Mouse (Mus musculus): ENCODE data around the gene Htra2. TPM values are rescaled to one million over a fixed set of nuclear protein-coding genes. Genes with fewer than 3 reads are reported as not detected.

Gene Htra2
- total RNA-seq, 4 experiments from 2014 or later, result 50.7 to 69.4 (median 61.0) TPM

DNA sequence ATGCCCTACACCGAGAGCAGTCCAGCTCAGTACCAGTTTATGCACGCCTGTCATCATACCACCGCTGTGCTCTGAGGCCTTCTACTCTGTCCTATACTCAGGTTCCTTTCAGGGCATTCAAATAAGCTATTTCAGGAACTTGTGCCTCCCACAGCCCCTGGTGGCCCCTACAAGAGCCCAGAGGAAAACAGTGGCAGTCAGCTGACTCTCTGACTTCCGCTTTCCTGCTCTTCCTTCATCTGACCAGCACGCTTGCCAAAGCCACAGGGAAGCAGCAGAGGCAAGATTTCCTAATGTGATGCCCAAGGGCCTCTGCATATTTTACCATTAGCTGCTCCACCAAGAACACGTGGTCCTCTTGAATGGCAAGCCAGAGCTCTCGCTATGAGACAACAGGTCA, 50.2 kb downstream of the Htra2 start:
- no peak for DNase-seq

DNA sequence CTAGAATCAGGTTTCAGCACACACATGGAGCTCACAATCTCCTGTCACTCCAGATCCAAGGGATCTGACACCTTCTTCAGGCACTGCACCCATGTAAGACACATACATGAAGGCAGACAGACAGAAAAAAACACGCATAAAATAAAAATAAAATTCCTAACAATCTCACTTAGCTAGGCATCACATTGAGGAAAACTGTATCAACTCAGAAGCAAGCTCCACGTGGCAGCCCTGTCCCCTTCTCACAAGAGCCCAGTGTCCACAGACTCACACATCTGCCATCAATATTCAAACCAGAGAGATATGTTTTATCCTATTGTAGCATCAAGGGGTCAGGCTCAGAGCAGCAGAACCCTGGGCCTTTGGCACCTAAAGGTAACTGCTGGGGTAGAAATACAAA, 50.8 kb downstream of the Htra2 start:
- DNase-seq, result no peak

DNA sequence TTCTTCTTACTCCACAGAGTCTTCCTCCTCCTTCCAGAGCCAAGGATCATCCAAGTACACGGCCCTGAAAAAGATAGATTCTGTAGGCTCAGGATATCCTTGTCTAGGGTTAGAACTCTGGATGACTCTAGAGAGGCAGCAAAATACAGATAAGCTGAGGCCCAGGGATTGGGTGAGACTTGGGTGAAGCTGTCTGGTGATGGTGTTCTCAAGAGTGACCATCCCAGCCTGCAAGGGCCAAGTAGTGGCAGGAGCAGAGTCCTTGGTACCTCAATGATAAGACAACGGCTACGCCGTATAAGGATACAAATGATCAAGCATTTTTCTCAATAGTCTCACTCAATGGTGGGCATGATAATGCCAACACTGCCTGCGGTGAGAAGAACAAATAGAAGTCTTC, 51.2 kb downstream of the Htra2 start:
- no peak for DNase-seq

DNA sequence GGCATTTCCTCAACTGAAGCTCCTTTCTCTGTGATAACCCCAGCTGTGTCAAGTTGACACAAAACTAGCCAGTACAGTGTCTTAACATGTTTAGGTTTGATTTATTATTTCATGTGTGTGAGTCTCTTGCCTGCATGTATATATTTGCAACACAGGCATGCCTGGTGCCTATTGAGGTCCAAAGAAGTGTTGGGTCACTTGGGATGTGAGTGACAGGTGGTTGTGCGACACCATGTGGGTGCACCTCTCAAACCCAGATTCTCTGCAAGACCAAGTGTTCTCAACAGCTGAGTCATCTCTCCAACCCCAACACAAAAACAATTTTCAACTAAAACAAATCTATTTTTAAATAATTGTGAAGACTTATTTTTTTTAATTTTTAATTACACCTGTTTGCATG, 52.0 kb downstream of the Htra2 start:
- DNase-seq, result no peak

Small RNA genes lying within 50 kb of the gene (microRNA-seq; reads per million reads assigned to microRNA genes)
- gene Mir3470a (0 reads per million in 2 experiments), gene Mir7040 (0 to 0.17 reads per million in 2 experiments)

Other genes with a start within 250 kb of the Htra2 start
- gene Sema4f, start 115.5 kb downstream of the Htra2 start, total RNA-seq (2022), result 1 to 10 TPM in 3 of 4 experiments, under 1 TPM in 1; 0.96 to 2.5 (median 1.4) TPM
- gene M1ap, start 108.4 kb downstream of the Htra2 start, total RNA-seq (2022), result not detected
- gene Dok1, start 21.8 kb downstream of the Htra2 start, total RNA-seq (2022), result 10 to 100 TPM; 12.7 to 13.8 (median 13.4) TPM
- 1 to 10 TPM; 2.2 to 4.8 (median 4.1) TPM for gene Loxl3, start 21.1 kb downstream of the Htra2 start, total RNA-seq (2022)
- 100 to 1,000 TPM; 184 to 207 (median 192) TPM for gene Aup1, start 752 bp downstream of the Htra2 start, total RNA-seq (2022)
- gene Dqx1, start 2.6 kb upstream of the Htra2 start, total RNA-seq (2022), result 1 to 10 TPM; 2.6 to 6.3 (median 4.1) TPM
- gene Tlx2, start 15.0 kb upstream of the Htra2 start, total RNA-seq (2022), result 10 to 100 TPM in 3 of 4 experiments, 1 to 10 TPM in 1; 7.9 to 19.1 (median 13.3) TPM
- 10 to 100 TPM; 50.4 to 79.1 (median 66.0) TPM for gene Pcgf1, start 22.6 kb upstream of the Htra2 start, total RNA-seq (2022)
- gene Lbx2, start 31.1 kb upstream of the Htra2 start, total RNA-seq (2022), result 10 to 100 TPM; 16.7 to 24.9 (median 19.6) TPM
- gene Ccdc142, start 46.3 kb upstream of the Htra2 start, total RNA-seq (2022), result 10 to 100 TPM in 2 of 4 experiments, 1 to 10 TPM in 2; 5.3 to 14.2 (median 9.7) TPM
- gene Gm42688, start 46.3 kb upstream of the Htra2 start, total RNA-seq (2022), result 10 to 100 TPM in 2 of 4 experiments, 1 to 10 TPM in 2; 5.9 to 14.3 (median 10.1) TPM
- gene Mrpl53, start 53.8 kb upstream of the Htra2 start, total RNA-seq (2022), result 100 to 1,000 TPM in 1 of 4 experiments, 10 to 100 TPM in 3; 81.6 to 113 (median 89.5) TPM
- 10 to 100 TPM; 45.9 to 91.9 (median 62.8) TPM for gene Mogs, start 60.2 kb upstream of the Htra2 start, total RNA-seq (2022)
- gene Wbp1, start 66.3 kb upstream of the Htra2 start, total RNA-seq (2022), result 100 to 1,000 TPM; 100 to 106 (median 105) TPM
- 10 to 100 TPM; 24.9 to 32.3 (median 28.0) TPM for gene Ino80b, start 70.2 kb upstream of the Htra2 start, total RNA-seq (2022)
- gene Rtkn, start 80.2 kb upstream of the Htra2 start, total RNA-seq (2022), result 10 to 100 TPM; 16.4 to 34.0 (median 19.9) TPM
- gene Wdr54, start 101.1 kb upstream of the Htra2 start, total RNA-seq (2022), result 1 to 10 TPM; 3.2 to 6.3 (median 5.3) TPM
- gene 1700003E16Rik, start 101.1 kb upstream of the Htra2 start, total RNA-seq (2022), result 1 to 10 TPM; 1.2 to 2.6 (median 1.9) TPM
- 100 to 1,000 TPM; 145 to 192 (median 162) TPM for gene Dctn1, start 110.6 kb upstream of the Htra2 start, total RNA-seq (2022)
- under 1 TPM; 0.05 to 0.09 (median 0.08) TPM for gene Slc4a5, start 164.6 kb upstream of the Htra2 start, total RNA-seq (2022)

Data from adrenal gland, adult 8-10 months (tissue).